Mouse (Mus musculus) frontal cortex, postnatal 10 days (tissue): ENCODE results near the gene Aplp2.

ENCODE experiments used
- DNase-seq, 2 experiments: peaks; one replicate each; pipeline ENCODE4 v3.0.0; 2022; ENCODE audit warnings: low spot score in 2 of 2, mixed read lengths in 1 of 2

The Aplp2 gene

DNA sequence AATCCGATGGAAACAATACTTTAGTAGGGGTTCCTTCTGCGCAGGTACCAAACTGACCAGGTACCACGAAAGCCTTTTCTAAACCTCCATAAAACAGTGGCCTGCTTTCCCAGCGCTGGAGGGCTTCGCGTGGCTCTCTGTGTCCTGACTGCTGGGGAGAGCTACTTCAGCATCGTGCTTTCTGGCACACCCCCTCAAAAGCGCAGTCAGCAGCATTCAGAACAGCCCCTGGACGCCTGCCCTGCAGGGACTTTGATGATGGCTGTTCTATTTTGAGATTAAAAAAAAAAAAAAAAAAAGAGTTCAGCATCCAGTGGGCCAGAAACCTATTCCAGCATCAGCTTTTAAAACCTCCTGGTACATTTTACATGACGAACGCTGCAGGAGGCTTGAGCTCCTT lies 14.2 kb upstream of the Aplp2 start:
- DNase-seq = no peak

DNA sequence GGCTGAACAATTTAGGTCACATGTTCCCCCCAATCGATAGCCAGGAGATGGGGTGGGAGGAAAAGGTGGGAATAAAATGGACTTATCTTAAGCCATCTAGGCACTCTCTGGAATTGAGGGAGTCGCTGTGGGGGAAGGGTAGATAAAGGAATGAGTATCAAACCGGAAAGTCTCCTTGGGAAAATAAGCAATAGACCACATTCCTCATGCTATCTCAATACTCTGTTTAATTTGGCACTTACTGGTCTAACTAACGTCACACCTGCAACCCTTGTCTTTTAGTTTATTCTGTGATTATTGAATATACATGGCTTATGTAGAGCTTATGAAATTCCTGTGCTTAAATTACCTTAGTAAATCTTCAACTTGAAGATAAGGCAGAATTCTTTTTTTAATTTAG lies 11.9 kb upstream of the Aplp2 start:
- no peak for DNase-seq

DNA sequence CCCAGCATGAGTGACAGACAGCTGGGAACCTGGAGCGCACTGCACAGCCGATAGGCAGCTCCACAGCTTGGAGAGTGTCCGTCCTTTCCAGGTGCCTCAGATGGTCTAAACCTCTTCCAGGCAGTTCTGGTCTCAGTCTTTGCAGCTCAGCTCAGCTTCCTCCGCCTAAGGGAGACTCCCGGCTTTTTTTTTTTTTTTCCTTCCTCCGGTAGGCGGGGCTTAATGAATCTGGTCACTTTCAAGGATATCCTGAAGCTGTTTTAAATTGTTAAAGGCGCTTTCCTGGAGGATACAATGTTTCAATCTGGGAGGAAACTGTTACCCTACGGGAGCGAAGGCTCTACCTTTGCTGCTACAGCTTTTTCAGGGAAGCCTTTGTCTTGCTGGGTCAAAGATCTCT lies 9.6 kb upstream of the Aplp2 start:
- no peak for DNase-seq

DNA sequence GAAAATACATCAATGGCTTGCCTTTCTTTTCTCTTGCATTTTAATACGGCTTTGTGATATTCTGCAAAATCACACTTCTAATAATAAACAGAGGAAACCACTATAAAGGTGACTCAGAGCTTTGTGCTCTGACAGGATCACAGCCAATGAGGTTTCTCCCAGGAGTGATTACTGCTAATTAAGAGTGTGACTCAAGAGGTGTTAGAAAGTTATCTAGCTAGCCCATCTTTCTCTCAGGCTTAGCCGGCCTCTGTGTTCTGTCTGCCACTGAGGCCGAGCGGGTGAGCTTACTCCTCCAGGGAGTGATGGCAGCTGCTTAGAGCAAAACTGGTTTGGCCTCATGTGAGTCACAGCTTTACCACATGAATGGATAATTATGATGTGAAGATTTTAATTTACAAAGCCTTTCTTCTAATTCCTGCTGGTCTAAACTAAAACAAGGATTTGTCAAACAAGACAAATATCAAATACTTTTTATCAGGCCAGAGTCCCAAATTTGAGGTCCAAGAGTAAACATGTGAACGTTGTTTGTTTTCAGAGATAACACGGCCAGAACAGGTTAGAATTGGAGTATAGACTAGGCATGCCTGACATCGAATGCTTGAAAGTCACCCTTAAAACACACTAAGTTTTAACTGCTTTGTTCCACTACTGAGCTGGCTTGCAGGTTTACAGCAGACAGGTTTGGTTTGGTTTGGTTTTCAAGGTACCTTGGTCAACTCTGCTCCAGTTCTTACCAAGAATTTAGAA lies 6.2 kb upstream of the Aplp2 start:
- no peak for DNase-seq

DNA sequence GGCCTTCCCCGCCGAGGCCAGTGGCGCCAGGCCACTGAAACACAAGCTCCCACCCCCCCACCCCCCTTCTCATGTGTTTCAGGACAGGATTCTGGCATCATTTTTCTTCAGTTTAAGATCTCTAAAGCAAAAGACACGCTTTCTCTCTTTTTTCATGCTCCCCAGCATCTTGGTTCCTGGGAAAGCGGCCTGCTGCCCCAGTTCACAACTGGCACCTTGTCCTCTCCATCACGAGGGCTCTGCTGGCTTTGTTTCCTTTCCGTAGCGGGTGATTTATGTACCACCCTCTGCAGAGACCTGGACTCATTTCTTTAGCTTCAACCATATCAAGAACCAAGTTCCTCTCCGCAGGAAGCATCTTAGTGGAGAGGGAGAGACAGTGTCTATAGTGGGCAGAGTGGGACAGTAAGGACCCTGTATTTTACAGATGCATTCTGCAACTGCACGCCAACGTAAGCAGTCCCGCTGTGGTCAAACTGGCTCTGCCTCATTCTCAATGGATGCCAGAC lies 939 bp upstream of the Aplp2 start:
- DNase-seq = peak; percentile 15 to 21

DNA sequence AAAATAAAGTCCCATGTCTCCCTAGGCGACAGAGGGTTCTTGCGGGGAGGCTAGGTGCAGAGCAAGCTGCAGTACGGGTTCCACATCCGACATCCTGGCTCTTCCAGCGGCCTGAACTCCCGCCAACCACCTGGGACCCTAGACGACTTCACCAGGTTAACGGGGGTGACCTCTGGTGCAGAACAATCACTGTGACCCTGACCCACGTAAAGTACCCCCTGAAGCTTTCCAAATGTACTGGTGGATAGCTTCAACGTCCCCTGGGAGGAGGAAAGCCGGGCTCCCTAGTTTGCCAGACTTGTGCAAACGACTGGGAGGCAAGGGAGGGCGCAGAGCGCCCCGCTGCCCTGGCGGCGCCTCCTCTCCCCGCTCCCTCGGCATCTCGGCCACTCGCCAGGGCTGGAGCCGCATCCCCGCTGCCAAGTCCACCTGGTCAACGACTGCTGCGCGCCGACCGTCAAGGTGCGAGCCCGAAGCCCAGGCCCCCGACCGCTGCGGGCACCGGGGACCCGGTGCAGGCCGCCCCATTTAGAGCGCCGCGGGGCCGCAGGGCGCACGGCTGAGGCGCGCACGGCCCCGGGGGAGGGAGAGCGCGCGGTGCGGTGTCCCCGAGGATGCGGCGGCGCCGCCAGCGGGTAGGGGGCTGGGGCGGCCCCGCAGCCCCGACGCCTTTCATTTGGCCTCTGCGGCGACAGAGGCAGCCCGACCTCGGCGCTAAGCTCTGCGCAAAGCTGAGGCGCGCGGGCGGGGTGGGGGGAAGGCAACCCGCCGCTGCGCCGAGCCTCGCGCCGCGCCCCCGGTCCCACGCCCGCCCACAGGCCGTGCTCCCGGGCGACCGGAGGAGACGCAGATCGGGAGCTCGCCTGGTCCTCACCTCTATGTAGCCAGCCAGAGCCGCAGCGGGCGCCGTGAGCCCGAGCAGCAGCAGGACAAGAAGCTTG lies 596 bp downstream of the Aplp2 start:
- DNase-seq = peak; percentile 11 to 39

DNA sequence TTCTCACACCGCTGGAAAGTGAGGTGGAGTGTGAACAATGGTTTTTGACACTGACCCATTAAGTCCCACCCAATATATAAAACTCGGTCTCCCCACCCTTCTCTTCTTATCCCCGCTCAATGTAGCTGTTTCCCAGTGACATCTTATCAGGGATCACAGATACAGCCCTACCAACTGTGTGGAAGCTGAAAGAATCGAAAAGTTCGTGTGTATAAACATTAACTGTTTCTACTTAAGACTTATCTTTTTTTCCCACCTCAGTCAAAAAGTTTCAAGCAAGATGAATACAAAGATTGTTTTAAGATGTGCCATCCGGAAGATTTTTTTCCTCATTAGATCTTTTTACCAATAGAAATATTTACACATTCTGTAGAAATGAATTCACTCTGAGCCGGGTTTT lies 1.5 kb downstream of the Aplp2 start:
- no peak for DNase-seq

DNA sequence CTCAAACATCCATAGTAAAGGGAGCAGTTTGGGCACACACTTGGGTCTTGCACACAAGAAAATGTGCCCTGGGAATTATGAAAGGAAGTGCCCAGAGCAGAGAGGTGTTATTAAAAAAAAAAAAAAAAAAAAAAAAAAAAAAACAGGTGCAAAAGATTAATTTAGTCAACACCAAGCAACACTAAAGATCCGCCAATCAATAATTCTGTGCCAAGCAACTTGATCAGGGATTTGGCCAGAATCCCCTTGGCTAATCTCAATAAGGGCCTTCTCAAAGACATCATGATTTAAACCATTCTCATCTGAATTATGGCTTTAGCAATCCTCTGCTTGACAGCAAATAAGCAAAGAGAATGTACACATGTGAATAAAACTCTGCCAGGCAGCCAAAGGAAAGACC lies 2.1 kb downstream of the Aplp2 start:
- no peak for DNase-seq

DNA sequence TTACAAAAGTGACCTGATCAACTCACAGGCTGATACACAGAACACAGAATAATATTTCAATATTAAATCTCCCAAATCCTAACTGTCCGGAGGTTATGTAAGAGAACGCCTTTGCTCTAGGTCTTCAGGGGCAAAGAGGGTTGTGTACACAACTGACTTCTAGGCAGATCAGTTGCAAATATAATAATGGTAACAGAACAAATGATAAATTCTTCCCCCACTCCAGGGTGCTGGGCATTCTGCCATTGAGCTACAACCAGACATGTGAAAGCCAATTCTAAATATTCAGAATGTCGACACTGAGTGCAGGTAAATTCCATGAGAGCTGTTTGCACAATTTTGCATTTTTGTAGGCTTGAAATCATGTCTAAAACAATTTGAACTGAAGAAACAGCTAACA lies 3.9 kb downstream of the Aplp2 start:
- DNase-seq = no peak

DNA sequence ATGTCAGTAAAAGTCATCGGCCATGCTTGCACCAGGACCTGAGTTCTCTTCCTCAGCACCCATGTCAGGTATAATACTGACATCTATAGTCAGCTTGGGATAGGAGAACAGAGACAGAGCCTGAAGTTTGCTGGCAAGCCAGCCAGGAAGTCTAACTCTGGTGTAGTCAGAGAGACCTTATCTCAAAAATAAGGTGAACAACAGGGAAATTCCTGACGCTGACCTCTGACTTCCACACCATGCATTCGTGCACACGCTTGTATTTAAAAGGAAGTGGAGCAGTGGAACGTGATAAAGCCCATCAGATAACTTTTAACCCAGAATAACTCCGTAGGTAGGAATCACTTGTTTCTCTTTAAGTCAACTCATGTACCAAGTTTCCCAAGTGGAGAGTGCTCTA lies 6.9 kb downstream of the Aplp2 start:
- no peak for DNase-seq

DNA sequence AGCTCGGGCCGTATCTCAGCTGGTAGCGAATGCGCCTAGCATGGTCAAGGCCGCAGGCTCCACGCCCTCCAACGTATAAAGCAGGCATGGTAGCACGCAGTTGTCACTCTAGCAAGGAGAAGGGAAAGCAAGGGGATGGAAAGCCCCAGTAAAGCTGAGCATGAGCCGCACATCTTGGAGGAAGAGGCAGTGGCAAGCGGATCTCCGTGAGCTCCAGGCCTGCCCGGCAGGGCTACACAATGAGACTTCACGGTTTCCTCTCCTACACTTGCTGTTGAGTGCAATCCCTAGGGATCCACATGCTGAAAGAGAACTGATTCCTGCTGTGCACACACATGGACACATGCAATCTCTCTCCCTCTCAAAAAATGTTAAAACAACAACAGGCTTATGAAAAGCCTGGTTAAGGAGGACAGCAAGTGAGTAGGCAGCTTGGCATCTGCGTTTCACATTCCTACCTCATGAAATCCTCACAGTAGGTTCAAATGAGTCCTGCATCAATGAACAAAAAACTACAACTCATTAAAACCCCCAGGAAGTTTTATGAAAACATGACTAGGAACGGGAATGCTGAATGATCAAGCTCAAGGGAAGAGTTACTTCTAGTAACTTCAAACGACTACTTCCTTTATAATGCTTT lies 7.9 kb downstream of the Aplp2 start:
- no peak for DNase-seq

DNA sequence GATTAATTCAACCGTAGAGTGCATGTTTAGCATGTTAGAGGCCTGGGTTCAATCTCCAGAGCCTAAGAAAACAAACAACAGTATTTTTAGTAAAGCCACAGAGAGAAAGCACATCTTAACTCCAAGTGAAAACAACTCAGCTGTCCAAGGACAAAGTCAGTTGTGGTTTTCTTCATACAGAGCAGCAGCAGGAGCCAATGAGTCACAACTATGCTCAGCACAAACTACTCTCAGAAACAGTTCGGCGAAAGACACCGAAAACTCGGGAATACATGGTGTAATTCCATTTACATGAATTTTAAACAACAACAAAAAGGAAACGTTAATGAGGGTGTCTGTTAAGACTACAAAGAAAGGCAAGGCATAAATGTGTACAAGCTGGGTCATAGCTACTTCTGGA lies 8.5 kb downstream of the Aplp2 start:
- no peak for DNase-seq

DNA sequence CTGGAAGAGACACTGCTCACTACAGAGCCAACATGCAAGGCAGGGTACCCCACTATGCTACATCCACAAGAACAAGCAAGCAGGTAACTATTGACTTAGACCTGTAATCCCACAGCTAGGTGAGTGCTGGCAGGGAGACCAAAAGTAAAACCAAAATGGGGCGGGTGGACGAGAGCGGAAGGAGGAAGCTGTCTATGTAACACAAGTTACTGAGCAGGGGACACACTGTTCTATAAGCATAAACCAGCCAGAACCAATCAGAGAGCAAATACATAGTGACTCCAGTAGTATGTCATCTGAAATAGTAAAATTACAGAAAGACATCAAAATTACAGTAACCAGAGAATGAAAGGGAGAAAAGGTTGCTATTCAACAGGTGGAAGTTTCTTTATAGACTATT lies 13.0 kb downstream of the Aplp2 start:
- DNase-seq = no peak

DNA sequence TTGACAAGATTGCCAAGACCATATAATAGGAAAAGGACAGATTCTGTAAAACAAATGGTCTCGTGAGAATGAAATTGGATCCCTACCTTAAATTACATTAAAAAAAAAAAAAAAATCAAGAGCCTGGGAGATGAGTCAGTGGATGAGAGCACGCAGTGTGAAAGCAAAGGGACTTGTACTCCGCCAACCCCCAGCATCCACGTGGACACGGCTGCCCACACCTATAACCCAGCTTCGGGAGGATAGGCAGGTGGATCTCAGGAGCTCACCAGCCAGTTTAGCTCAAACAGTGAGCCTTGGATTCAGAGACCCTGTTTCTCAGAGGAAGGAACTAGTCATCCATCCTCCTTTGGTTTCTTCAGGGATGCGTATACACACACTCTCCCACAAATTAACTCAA lies 13.8 kb downstream of the Aplp2 start:
- DNase-seq = no peak

DNA sequence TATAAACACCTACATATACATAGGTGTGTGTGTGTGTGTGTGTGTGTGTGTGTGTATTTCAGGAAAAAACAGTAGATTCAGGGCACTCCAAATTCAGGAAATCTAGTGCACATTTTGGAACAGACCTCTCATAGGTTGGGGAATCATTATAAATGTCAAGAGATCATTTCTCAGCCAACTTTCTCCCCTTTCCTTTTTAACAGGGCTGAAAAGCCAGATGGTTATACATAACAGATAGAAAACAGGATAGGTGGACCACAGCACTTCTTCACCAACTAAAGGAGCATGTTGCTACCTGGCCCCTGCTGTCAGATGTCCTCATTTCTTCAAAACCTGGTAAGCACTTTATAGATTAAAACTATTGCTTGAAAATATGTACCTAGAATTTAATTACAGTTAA lies 14.9 kb downstream of the Aplp2 start:
- no peak for DNase-seq

DNA sequence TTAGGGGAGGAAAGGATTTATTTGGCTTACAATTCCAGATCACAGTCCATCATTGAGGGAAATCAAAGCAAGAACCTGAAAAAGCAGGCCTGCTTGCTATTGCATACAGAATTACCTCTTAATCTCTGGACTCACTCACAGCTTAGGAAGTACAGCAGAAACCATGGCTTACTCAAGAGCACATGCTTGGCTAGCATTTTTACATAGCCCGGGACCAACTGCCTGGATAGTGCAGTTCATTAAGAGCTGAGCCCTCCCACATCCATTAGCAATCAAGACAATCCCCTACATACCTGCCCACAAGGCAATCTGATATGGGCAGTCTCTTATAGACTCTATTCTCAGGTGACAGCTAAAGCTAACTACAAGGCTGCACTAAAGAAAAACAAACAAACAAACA lies 16.0 kb downstream of the Aplp2 start:
- no peak for DNase-seq

DNA sequence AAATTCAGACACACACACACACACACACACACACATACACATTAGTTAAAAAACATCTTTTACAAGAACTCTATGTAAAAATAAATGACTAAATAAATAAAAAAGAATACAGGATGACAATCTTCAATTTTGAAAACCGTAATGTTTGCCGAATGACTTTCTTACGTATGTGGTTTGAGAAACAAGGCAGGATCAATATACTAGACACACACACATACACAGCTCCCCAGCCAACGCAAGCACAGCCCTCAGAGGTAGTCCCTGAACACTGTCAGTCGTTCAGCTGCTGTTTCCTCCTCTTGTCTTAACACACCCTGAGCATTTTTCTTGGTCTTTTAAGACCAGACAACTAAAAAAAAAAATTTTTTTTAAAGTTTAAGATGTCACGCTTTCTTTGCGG lies 19.2 kb downstream of the Aplp2 start:
- no peak for DNase-seq

DNA sequence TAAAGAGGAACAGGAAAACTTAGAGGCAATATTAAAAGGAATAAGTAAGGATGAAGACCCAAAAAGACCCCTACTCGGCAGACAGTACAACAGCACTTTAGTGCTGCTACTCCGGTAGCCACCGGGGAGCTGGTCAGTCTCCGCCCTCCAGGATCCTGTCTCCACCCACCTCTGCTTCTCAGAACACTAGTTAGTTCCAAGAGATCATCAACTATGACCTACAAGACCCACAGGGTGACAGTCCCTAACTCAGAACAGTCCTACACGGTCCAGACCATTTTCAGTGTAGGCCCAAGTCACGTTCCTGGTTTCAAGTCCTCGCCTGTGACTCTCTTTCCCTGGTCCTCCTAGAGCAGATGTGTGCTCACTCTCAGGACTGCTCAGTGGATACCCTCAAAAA lies 20.1 kb downstream of the Aplp2 start:
- DNase-seq = no peak

DNA sequence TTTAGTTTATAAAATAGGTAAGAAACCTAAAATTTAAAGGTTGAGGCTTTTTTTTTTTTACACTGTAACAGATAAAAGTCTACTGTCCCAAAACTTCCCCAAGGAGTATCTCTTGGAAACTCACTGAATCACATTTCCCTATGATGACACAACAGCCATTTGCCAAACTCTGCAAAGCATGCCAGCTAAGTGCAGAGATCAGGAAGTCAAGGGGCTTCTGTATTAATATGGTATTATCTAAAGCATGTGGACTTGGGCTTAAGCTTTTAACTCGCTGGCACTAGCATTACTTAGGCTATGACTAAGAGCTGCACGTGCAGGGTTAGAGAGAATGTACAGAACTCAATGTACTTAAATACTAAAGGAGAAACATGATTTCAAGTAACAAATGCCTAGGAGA lies 22.4 kb downstream of the Aplp2 start:
- no peak for DNase-seq

DNA sequence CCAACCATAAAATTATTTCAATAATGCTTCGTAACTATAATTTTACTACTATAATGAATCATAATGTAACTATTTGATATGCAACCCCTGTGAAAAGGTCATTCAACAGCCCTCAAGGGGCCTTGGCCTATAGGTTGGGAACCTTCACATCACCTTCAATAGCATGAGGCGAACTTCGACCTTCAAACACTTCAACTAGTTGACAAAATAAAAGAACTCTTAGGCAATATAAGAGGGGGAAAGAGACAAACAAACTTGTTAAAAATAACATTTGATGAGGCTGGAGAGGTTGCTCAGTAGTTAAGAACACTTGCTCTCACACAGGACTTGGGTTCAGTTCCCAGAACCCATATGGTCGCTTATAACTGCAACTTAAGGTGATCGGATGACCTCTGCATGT lies 27.2 kb downstream of the Aplp2 start:
- DNase-seq = no peak

DNA sequence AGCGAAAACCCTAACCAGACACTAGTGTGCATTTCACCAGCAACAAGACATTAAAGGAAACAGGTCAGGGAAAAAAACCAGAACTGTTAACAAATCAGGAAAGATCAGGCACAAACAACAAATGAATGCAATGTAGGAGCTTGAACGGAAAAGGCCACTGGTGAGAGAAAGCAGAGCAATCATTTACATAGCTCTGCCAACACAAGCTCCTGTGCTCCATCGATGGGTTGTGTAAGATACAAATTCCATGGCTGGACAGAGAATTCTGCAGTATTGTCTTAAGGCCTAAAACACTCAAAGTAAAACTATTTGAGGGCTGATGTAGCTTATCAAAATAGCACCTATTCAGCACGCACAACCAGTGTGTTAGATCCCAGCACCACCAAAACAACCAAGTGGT lies 28.6 kb downstream of the Aplp2 start:
- no peak for DNase-seq

DNA sequence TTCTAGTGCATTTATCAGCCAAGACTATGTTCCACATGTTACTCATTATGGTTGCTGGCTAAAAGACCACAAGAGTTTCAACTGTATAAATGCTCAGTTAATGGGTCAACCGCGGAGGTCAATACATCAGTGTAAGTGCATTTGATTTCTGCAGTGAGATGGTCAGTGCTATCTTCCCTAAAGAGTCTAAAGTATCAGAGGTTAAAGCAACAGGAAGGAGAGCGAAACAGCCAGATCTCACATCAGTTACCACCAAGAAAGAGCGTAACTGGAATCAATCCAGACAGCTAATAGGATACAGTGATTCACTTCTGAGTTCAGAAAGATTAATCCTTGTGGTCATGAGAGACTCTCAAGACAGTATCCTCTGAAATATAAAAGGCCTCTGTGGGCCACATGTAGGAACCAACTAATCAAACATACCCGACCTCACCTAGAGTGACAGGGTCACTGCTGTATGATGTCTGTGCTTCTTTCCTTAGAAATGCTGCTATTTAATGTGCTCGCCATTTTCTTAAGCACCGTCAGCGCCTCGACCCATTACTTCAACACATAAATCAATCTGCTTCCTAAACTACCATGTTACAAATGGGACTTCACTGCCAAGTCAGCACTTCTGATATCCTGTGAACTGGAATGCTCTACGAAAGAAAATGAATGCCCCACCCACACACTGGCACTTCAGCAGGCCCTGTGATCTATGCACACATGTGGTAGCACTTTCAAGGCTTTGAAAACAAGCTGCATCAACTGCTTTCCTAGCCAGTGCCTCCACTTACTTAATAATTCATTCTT lies 30.1 kb downstream of the Aplp2 start:
- no peak for DNase-seq
